Mouse (Mus musculus): ENCODE data around the gene Atp2b2.
A peak's percentile ranks its signal among the peaks of the same experiment; 100 is the strongest.

The Atp2b2 gene

GRCm38 (mm10) chr6:114042332-114042731 is at the start of gene Atp2b2:
TSS of gene Atp2b2 (minus strand) at chr6:114042613.
- no peak for DNase-seq

- DNase-seq, result peak; percentile 37
These were observed 47.2 kb upstream of the Atp2b2 start for GRCm38 (mm10) chr6:114089626-114090025.

- no peak for DNase-seq
These were observed 44.7 kb upstream of the Atp2b2 start for GRCm38 (mm10) chr6:114087106-114087505.

- no peak for DNase-seq
These were observed 36.1 kb upstream of the Atp2b2 start for GRCm38 (mm10) chr6:114078556-114078955.

GRCm38 (mm10) chr6:114076560-114076959 is 34.1 kb upstream of the Atp2b2 start:
- no peak for DNase-seq

GRCm38 (mm10) chr6:114076061-114076460 is 33.6 kb upstream of the Atp2b2 start:
- DNase-seq, result no peak

GRCm38 (mm10) chr6:114074929-114075328 is 32.5 kb upstream of the Atp2b2 start:
- no peak for DNase-seq

GRCm38 (mm10) chr6:114074256-114074655 is 31.8 kb upstream of the Atp2b2 start:
- DNase-seq, result no peak

- DNase-seq, result no peak
These were observed 29.2 kb upstream of the Atp2b2 start for GRCm38 (mm10) chr6:114071564-114071963.

GRCm38 (mm10) chr6:114063100-114063499 is 20.7 kb upstream of the Atp2b2 start:
- no peak for DNase-seq

- no peak for DNase-seq
These were observed 20.3 kb upstream of the Atp2b2 start for GRCm38 (mm10) chr6:114062688-114063087.

- DNase-seq, result no peak
These were observed 16.8 kb upstream of the Atp2b2 start for GRCm38 (mm10) chr6:114059206-114059605.

GRCm38 (mm10) chr6:114058030-114058808 is 15.8 kb upstream of the Atp2b2 start:
- no peak for DNase-seq

- DNase-seq, result no peak
These were observed 12.9 kb upstream of the Atp2b2 start for GRCm38 (mm10) chr6:114055311-114055710.

- DNase-seq, result no peak
These were observed 2.5 kb upstream of the Atp2b2 start for GRCm38 (mm10) chr6:114044962-114045361.

- DNase-seq, result no peak
These were observed 423 bp upstream of the Atp2b2 start for GRCm38 (mm10) chr6:114042836-114043235.

GRCm38 (mm10) chr6:114041911-114042284 is 515 bp downstream of the Atp2b2 start:
- no peak for DNase-seq

- DNase-seq, result no peak
These were observed 1.1 kb downstream of the Atp2b2 start for GRCm38 (mm10) chr6:114041097-114041910.

- no peak for DNase-seq
These were observed 6.7 kb downstream of the Atp2b2 start for GRCm38 (mm10) chr6:114035704-114036103.

- DNase-seq, result no peak
These were observed 9.6 kb downstream of the Atp2b2 start for GRCm38 (mm10) chr6:114032822-114033221.

GRCm38 (mm10) chr6:114023794-114024193 is 18.6 kb downstream of the Atp2b2 start:
- no peak for DNase-seq

- DNase-seq, result no peak
These were observed 20.3 kb downstream of the Atp2b2 start for GRCm38 (mm10) chr6:114022104-114022503.

GRCm38 (mm10) chr6:114013801-114014200 is 28.6 kb downstream of the Atp2b2 start:
- no peak for DNase-seq

- DNase-seq, result no peak
These were observed 29.6 kb downstream of the Atp2b2 start for GRCm38 (mm10) chr6:114012834-114013233.
